Mouse (Mus musculus): ENCODE results near the gene Rab7b. TPM values are rescaled to one million over a fixed set of nuclear protein-coding genes. Genes with fewer than 3 reads are reported as not detected.

The Rab7b gene
- total and polyA plus RNA-seq, 3 experiments: 0.19 TPM; not detected in 2

GRCm38 (mm10) chr1:131743868-131744464, 55.5 kb downstream of the Rab7b start, which contains the start of gene Slc26a9:
TSS of gene Slc26a9 (plus strand) at chr1:131744022.
- H3K27me3 ChIP-seq (replicated peaks): peaks cover 3% of the 10 kb centered on the region
- no peak within 1 kb of the TSS for H3K4me2 ChIP-seq (ENCODE audit: insufficient read depth, low read depth, poor library complexity, severe bottlenecking)
- no peak for DNase-seq (ENCODE audit: extremely low read depth)
- dilution Hi-C loops (cut with MboI; ENCODE audit: extremely low pct_ligation_motif_present, extremely low pct_unique_long_range_greater_than_20kb, low sequenced_read_pairs) (no loop called here), in situ Hi-C loops (cut with MboI; ENCODE audit: low pct_ligation_motif_present, low pct_unique_long_range_greater_than_20kb, low sequenced_read_pairs) (no loop called here)
- H3K27ac ChIP-seq (ENCODE audit: insufficient read depth, low read depth): no peak within 1 kb of the TSS
- no peaks in the 10 kb centered on the region for H3K79me2 ChIP-seq (replicated peaks; ENCODE audit: control insufficient read depth, extremely low read depth, insufficient read depth, poor library complexity, severe bottlenecking)
- TF ChIP-seq CTCF (conservative IDR thresholded peaks at IDR 0.05 in 1 of 2, IDR thresholded peaks at IDR 0.05 in 1 of 2; ENCODE audit: low read depth in 2 of 2, low read length in 2 of 2): no peak
- no peak for TF ChIP-seq HCFC1 (IDR thresholded peaks at IDR 0.05; ENCODE audit: low read depth, low read length)
- TF ChIP-seq POLR2A (IDR thresholded peaks at IDR 0.05; ENCODE audit: low read depth, low read length): no peak
- TF ChIP-seq NELFE (IDR thresholded peaks at IDR 0.05; ENCODE audit: low read depth, low read length): no peak
- no peak for TF ChIP-seq PAX5 (IDR thresholded peaks at IDR 0.05; ENCODE audit: low read length)
- TF ChIP-seq MAX (IDR thresholded peaks at IDR 0.05; ENCODE audit: low read length): no peak
- no peak for TF ChIP-seq CHD1 (IDR thresholded peaks at IDR 0.05; ENCODE audit: low read depth, low read length)
- H3K9ac ChIP-seq (ENCODE audit: insufficient read depth, low read depth): no peak within 1 kb of the TSS
- no peak within 1 kb of the TSS for H3K4me3 ChIP-seq (replicated peaks in 1 of 3; ENCODE audit: low read depth in 2 of 3, low read length in 2 of 3, poor library complexity in 1 of 3)
- H3K36me3 ChIP-seq (replicated peaks in 1 of 2; ENCODE audit: control insufficient read depth in 1 of 2, insufficient read depth in 1 of 2, low read length in 1 of 2): no peaks in the 10 kb centered on the region
- no peaks in the 10 kb centered on the region for H3K9me3 ChIP-seq (replicated peaks; ENCODE audit: low read length)
- peaks cover 3 to 44% of the 10 kb centered on the region in 2 experiments for H3K4me1 ChIP-seq (ENCODE audit: control insufficient read depth in 1 of 2, insufficient read depth in 2 of 2)

GRCm38 (mm10) chr1:131745391-131745790, 56.9 kb downstream of the Rab7b start:
- TF ChIP-seq IRF4 (IDR thresholded peaks at IDR 0.05; ENCODE audit: low read depth, low read length): no peak
- TF ChIP-seq GABPA (IDR thresholded peaks at IDR 0.05; ENCODE audit: insufficient replicate concordance, low read depth, low read length): no peak
- TF ChIP-seq SMC3 (IDR thresholded peaks at IDR 0.05; ENCODE audit: low read depth, low read length): no peak
- no peak for TF ChIP-seq ELF1 (IDR thresholded peaks at IDR 0.05; ENCODE audit: low read depth, low read length)
- TF ChIP-seq E2F4 (IDR thresholded peaks at IDR 0.05; ENCODE audit: insufficient replicate concordance, low read depth, low read length): no peak
- TF ChIP-seq CTCF (conservative IDR thresholded peaks at IDR 0.05 in 1 of 2, IDR thresholded peaks at IDR 0.05 in 1 of 2; ENCODE audit: low read depth in 2 of 2, low read length in 2 of 2): no peak
- no peak for TF ChIP-seq CHD1 (IDR thresholded peaks at IDR 0.05; ENCODE audit: low read depth, low read length)
- TF ChIP-seq BHLHE40 (IDR thresholded peaks at IDR 0.05; ENCODE audit: low read depth, low read length): no peak
- no peak for TF ChIP-seq MAFK (IDR thresholded peaks at IDR 0.05; ENCODE audit: insufficient replicate concordance, low read length)
- no peak for TF ChIP-seq UBTF (IDR thresholded peaks at IDR 0.05; ENCODE audit: low read depth, low read length)
- TF ChIP-seq POLR2A (IDR thresholded peaks at IDR 0.05; ENCODE audit: low read depth, low read length): no peak
- no peak for TF ChIP-seq MEF2A (IDR thresholded peaks at IDR 0.05; ENCODE audit: borderline replicate concordance, low read depth, low read length)
- no peak for TF ChIP-seq NRF1 (IDR thresholded peaks at IDR 0.05; ENCODE audit: low read depth, low read length)
- no peak for TF ChIP-seq NELFE (IDR thresholded peaks at IDR 0.05; ENCODE audit: low read depth, low read length)
- TF ChIP-seq USF1 (IDR thresholded peaks at IDR 0.05; ENCODE audit: low read depth, low read length): no peak
- TF ChIP-seq MYC (IDR thresholded peaks at IDR 0.05; ENCODE audit: low read depth, low read length): no peak
- Histone ChIP-seq H3K27me3 (replicated peaks) (peaks cover 3% of the 10 kb centered on the region), H3K27ac (ENCODE audit: insufficient read depth, low read depth) (no peak overlapping the region), H3K9me3 (replicated peaks; ENCODE audit: low read length) (no peaks in the 10 kb centered on the region), H3K4me3 (replicated peaks in 1 of 3; ENCODE audit: low read depth in 2 of 3, low read length in 2 of 3, poor library complexity in 1 of 3) (no peak overlapping the region), H3K9ac (ENCODE audit: insufficient read depth, low read depth) (no peak overlapping the region), H3K79me2 (replicated peaks; ENCODE audit: control insufficient read depth, extremely low read depth, insufficient read depth, poor library complexity, severe bottlenecking) (no peaks in the 10 kb centered on the region), H3K36me3 (replicated peaks in 1 of 2; ENCODE audit: control insufficient read depth in 1 of 2, insufficient read depth in 1 of 2, low read length in 1 of 2) (no peaks in the 10 kb centered on the region), H3K4me1 (ENCODE audit: control insufficient read depth in 1 of 2, insufficient read depth in 2 of 2) (peaks cover 3 to 48% of the 10 kb centered on the region in 2 experiments), H3K4me2 (ENCODE audit: insufficient read depth, low read depth, poor library complexity, severe bottlenecking) (no peak overlapping the region)
- no peak for DNase-seq (ENCODE audit: extremely low read depth)
- dilution Hi-C loops (cut with MboI; ENCODE audit: extremely low pct_ligation_motif_present, extremely low pct_unique_long_range_greater_than_20kb, low sequenced_read_pairs): no loop called here
- in situ Hi-C loops (cut with MboI; ENCODE audit: low pct_ligation_motif_present, low pct_unique_long_range_greater_than_20kb, low sequenced_read_pairs): loop anchor here (5.0 kb wide), 1 partner anchor 83 kb away; no protein-coding TSS in a partner anchor
